In the genomic region with DNA sequence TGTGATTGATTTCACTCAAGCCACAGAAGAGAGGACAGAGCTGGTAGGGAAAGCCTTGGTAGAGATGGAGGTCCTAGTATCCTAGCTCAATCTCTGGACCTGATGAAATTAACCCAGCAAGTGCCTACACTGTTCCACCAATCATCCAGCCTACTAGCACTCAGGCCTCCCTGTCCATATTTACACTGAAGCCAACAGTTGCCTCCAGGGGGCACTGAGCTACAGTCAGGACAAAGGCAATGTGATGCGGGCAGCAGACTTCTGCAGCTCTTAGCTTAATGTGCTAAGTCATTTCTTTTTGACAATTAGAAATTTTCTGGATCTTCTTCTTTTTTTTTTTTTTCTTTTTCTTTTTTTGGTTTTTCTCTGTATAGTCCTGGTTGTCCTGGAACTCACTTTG, we compare ENCODE assay signal across 10 mouse cellular contexts. TPM values are rescaled to one million over a fixed set of nuclear protein-coding genes. Genes with fewer than 3 reads are reported as not detected.
DNase-seq lines count a peak whose midpoint lies in the region; ATAC-seq and TF ChIP-seq lines count a peak whose summit lies in the region.
"Had no signal": no experiment of that assay in that cellular context is flagged by ENCODE, and none has a peak within 500 bp of the region (broad histone marks: within the 10 kb centered on the region; RNA-seq: fewer than 3 reads in every experiment).

No protein-coding gene starts in this region.

- DNase-seq in kidney, adult 2 months, result peak; percentile 33
- peak; percentile 20 for DNase-seq in CD4-positive helper T cell, adult 2 months (ENCODE audit: low read depth, low spot score)
- peak; percentile 62 for DNase-seq in NIH3T3 (ENCODE audit: low read depth)
- DNase-seq in lung, adult 2 months, result no peak
- no peak for DNase-seq in left cerebral cortex, adult 9 months (ENCODE audit: low spot score in 2 of 2)
- no peak for DNase-seq in neural tube, embryonic 10.5 days (ENCODE audit: extremely low spot score, low spot score)

- no peak overlapping the region for H3K27ac ChIP-seq in kidney, adult 2 months (ENCODE audit: insufficient read depth, low read depth, low read length)
- no peak overlapping the region for H3K27ac ChIP-seq in kidney, embryonic 14.5 days (ENCODE audit: low read depth, low read length)
- H3K27ac ChIP-seq: liver, embryonic 15.5 days had no signal

- no peak for TF ChIP-seq POLR2A in kidney, adult 2 months (IDR thresholded peaks at IDR 0.05; ENCODE audit: low read depth, low read length)
- TF ChIP-seq POLR2A in lung, adult 2 months (IDR thresholded peaks at IDR 0.05; ENCODE audit: borderline replicate concordance, extremely low read depth, low read depth, low read length), result no peak

- ATAC-seq in kidney, embryonic 14.5 days (ENCODE audit: low FRiP score, low TSS enrichment), result no peak
- ATAC-seq in erythroblast, adult 5-6 weeks (replicated peaks; ENCODE audit: low FRiP score, poor library complexity, severe bottlenecking), result no peak
- ATAC-seq: hindbrain, embryonic 16.5 days had no signal

- TF ChIP-seq CTCF in kidney, adult 2 months (conservative IDR thresholded peaks at IDR 0.05; ENCODE audit: insufficient read depth, insufficient read length, low read depth, low read length), result peak; percentile 43
- TF ChIP-seq CTCF in lung, adult 2 months (IDR thresholded peaks at IDR 0.05; ENCODE audit: insufficient read depth, low read length), result peak; percentile 41

- H3K4me3 ChIP-seq in kidney, adult 2 months (ENCODE audit: insufficient read depth, low read depth, low read length), result no peak overlapping the region
- no peak overlapping the region for H3K4me3 ChIP-seq in kidney, embryonic 14.5 days (ENCODE audit: low read length)
- no peak overlapping the region for H3K4me3 ChIP-seq in lung, adult 2 months (replicated peaks; ENCODE audit: extremely low read depth, low read depth, low read length)
- H3K4me3 ChIP-seq: liver, embryonic 15.5 days had no signal

- H3K9ac ChIP-seq in kidney, embryonic 14.5 days (ENCODE audit: low read depth, low read length), result no peak overlapping the region
- H3K9ac ChIP-seq: liver, embryonic 15.5 days had no signal

- H3K4me1 ChIP-seq in kidney, adult 2 months (ENCODE audit: control insufficient read depth, insufficient read depth, low read length), result no peaks in the 10 kb centered on the region
- H3K4me1 ChIP-seq in kidney, embryonic 14.5 days (ENCODE audit: control insufficient read depth, insufficient read depth, low read length), result no peaks in the 10 kb centered on the region
- no peaks in the 10 kb centered on the region for H3K4me1 ChIP-seq in lung, adult 2 months (ENCODE audit: control insufficient read depth, insufficient read depth, low read length)
- H3K4me1 ChIP-seq: liver, embryonic 15.5 days had no signal

- H3K9me3 ChIP-seq in kidney, embryonic 14.5 days (ENCODE audit: control insufficient read depth, low read length), result no peaks in the 10 kb centered on the region
- H3K9me3 ChIP-seq: liver, embryonic 15.5 days had no signal

- no peaks in the 10 kb centered on the region for H3K27me3 ChIP-seq in kidney, adult 2 months (replicated peaks; ENCODE audit: control insufficient read depth, insufficient read depth, low read length)
- H3K27me3 ChIP-seq in kidney, embryonic 14.5 days (ENCODE audit: control insufficient read depth, insufficient read depth, low read length), result no peaks in the 10 kb centered on the region
- H3K27me3 ChIP-seq: liver, embryonic 15.5 days had no signal

- 79% methylated on average over 1 of the region's 1 CpGs for WGBS in kidney, adult 2 months
- WGBS in kidney, embryonic 14.5 days, result 94% methylated on average over 1 of the region's 1 CpGs
- 60% methylated on average over 1 of the region's 1 CpGs for WGBS in lung, adult 2 months

- H3K4me2 ChIP-seq in kidney, embryonic 14.5 days (replicated peaks; ENCODE audit: low read depth, low read length), result no peak overlapping the region
- H3K4me2 ChIP-seq: liver, embryonic 15.5 days had no signal

- H3K36me3 ChIP-seq in kidney, adult 2 months (ENCODE audit: control insufficient read depth, insufficient read depth, low read length), result peaks cover 14% of the 10 kb centered on the region
- H3K36me3 ChIP-seq in kidney, embryonic 14.5 days (ENCODE audit: control insufficient read depth, insufficient read depth, low read length), result peaks cover 83% of the 10 kb centered on the region

RNA-seq across cellular contexts. Expression of a gene that starts 38.6 kb away (rescaled TPM):
- 24.6 and 27.0 TPM in 2 replicates for polyA plus RNA-seq in kidney, adult 2 months (2012; rRNA removed)
- polyA plus RNA-seq in kidney, embryonic 14.5 days (2014; fragmentation: Nextera tagmentation; extraction: Ambion mirVana), result 45.5 and 45.7 TPM in 2 replicates
- 80.0 and 91.4 TPM in 2 replicates for polyA plus RNA-seq in lung, adult 2 months (2012; rRNA removed)
- total RNA-seq in erythroblast, adult 5-6 weeks (2015; ENCODE audit: low replicate concordance), result 148 and 159 TPM in 2 replicates
- total RNA-seq in erythroblast, adult 5-6 weeks (2017; ENCODE audit: low replicate concordance), result 140 and 157 TPM in 2 replicates

RNA-seq across cellular contexts. Expression of a gene that starts 41.1 kb away (rescaled TPM):
- 41.5 and 48.1 TPM in 2 replicates for polyA plus RNA-seq in kidney, adult 2 months (2012; rRNA removed)
- polyA plus RNA-seq in kidney, embryonic 14.5 days (2014; fragmentation: Nextera tagmentation; extraction: Ambion mirVana), result 59.4 and 66.7 TPM in 2 replicates
- polyA plus RNA-seq in lung, adult 2 months (2012; rRNA removed), result 48.3 and 72.9 TPM in 2 replicates
- 54.0 and 54.3 TPM in 2 replicates for total RNA-seq in erythroblast, adult 5-6 weeks (2015; ENCODE audit: low replicate concordance)
- 52.1 and 84.2 TPM in 2 replicates for total RNA-seq in erythroblast, adult 5-6 weeks (2017; ENCODE audit: low replicate concordance)

Comparison
In these comparisons a context has a peak if more than half of its experiments do, and no peak if none do; other contexts are left out.
1. DNase-seq: peak in kidney, adult 2 months (single experiment), CD4-positive helper T cell, adult 2 months (single experiment) and NIH3T3 (single experiment); none in lung, adult 2 months (single experiment), left cerebral cortex, adult 9 months (0 of 2) and neural tube, embryonic 10.5 days (single experiment).